Mouse (Mus musculus) neutrophil, adult 5-6 weeks (primary cell): ENCODE data around the gene Lrrc8a. TPM values are rescaled to one million over a fixed set of nuclear protein-coding genes. Genes with fewer than 3 reads are reported as not detected.

Experiments used
- ATAC-seq: fragments of 151-379, 151-347 bp; 2 replicates; pipeline ENCODE4 v1.8.0; 2017; ENCODE audit warnings: mild to moderate bottlenecking, moderate TSS enrichment; ENCODE audit not compliant: insufficient number of reproducible peaks, poor library complexity, low FRiP score, severe bottlenecking; ENCODE audit errors: extremely low read depth
- total RNA-seq: library from RNA; stranded (forward); fragments of 200-1000 nt; gene quantifications from 2 replicates; pipeline ENCODE4 v1.2.3, GENCODE M21; 2017

The Lrrc8a gene
- total RNA-seq, 1 experiment from 2014 or later = 20.7 TPM

DNA sequence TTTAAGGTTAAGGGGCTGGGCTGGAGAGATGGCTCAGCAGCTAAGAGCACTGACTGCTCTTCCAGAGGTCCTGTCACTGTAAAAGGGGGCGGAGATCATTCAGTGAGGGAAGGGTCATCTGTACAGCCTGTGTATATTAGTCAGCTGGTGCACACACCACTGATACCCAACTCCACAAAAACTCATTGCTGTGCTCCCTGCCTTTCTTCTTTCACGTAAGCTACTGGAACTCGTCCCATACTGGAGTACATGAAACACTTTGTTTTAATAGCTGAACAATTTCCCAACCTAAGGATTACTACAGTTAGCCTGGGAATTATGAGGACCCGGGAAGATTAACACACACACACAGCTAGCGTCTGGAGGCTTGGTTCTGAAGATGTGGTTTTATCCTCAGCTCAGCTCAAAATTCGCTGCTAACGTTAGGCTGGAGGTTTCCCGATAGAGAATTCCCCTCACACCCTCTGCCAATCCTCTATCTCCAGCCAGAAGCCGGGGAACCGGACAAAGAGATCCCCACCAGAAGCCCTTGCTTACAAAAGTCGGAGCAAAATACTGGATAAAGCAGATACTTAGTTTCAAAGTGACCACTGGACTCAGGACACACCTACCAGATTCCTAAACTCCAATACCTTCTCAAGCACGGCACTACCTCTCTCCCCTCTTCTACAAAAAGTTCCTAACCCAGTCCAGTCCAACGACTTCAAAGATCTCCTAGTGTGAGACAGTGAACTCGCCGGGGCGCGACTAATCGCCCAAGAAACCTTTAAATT lies 903 bp upstream of the Lrrc8a start:
- no peak for ATAC-seq

DNA sequence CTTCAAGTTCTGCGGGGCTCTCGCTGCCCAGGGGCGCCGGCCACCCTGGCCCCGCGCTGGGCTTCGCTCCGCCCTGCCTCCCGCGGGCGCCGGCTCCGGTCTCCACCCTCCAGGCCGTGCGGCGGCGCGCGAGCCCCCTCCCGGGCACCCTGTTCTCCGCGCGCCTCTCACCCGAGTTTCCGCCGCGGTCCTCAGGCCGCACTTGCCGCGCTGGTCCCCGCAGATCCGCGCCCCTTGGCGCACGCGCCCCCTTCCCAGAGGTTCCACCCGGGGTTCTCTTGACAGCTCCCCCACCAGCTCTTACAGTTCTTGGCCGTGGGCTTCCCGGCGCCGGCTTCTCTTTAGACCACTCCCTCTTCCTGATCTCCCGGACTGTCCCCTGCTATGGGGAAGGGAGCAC lies 366 bp downstream of the Lrrc8a start:
- no peak for ATAC-seq

DNA sequence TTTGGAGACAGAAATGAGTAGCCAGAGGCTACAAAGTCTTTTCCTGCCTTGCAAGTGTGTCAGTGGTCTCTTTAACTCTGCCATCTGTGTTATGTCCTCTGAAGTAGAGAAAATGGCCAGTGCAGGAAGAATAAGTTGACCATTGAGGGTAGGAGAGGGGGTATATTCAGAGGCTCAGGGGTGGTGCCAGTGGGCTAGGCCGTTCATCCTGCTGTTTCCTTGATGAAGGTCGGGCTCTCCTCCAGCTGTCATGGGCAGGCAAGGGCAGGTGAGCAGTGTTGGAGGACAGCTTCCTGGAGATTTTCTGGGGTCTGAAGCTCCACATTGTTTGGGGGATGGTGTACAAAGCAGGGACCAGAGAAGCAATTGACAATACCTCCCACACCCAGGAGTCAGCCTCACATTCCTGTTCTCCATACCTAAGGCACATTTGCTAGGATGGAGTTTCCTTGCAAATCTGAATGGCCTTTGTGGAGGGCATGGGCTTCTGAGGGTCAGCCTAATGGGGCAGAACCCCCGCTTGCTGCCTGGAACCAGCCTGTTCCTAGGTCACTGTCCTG lies 1.5 kb downstream of the Lrrc8a start:
- ATAC-seq = no peak

DNA sequence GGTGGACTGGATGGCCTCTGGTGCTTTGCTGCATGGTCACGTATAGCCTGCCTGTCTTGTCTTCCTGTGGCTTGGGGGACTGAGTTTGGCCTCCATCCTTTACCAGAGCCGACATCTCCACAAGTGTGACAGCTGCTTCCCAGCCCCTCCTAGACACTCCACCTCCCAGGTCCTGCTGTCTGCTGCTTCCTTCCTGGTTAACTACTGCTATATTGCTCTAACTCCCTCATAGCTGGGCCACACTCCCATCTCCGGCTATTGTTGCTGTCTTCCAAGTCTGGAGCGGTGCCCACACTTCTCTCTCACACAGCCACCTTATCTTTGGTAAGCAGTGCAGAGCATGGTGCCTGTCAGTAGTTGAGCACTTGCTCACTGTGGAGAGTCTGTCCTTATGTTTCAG lies 2.3 kb downstream of the Lrrc8a start:
- ATAC-seq = no peak

DNA sequence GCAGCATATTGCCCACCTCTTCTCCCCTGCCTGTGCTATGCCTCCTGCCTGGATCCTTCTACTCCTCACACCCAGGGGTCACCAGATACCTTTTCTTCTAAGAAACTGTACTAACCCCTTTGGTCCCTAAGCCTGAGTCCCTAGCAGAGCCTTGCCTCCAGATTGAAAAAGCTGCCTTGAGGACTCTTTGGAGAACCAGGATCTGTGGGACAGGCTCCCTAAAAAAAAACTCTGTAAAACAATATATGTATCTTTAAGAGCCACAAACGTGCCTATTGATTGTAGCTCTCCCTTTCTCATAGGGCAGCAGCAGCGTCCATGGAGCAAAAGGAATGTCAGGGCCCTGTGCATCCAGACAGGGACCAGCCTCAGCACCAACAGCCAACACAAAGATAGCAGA lies 2.8 kb downstream of the Lrrc8a start, which contains the start of gene Gm28035:
Gm28035 (plus strand) TSS at position 301 of the 400 bp plus-strand sequence.
- ATAC-seq = no peak

DNA sequence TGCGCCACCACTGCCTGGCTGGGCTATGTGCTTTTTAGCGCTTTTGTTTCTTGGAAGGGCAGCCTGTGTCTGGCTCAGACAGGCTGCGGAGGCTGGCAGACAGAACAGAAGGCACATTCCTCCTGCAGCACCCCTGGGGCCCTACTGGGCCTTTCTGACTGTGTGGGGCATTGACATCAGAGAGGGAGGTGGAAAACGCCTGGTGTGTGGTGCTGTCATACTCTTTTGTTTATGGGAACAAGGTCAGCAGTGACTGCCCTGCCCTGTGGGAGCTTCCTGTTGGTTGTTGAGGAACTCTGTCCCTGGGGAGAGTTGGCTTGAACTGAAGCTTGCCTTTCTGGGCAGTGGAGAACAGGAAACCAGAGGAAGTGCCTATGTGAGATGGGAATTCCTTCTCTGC lies 5.0 kb downstream of the Lrrc8a start:
- ATAC-seq = no peak

DNA sequence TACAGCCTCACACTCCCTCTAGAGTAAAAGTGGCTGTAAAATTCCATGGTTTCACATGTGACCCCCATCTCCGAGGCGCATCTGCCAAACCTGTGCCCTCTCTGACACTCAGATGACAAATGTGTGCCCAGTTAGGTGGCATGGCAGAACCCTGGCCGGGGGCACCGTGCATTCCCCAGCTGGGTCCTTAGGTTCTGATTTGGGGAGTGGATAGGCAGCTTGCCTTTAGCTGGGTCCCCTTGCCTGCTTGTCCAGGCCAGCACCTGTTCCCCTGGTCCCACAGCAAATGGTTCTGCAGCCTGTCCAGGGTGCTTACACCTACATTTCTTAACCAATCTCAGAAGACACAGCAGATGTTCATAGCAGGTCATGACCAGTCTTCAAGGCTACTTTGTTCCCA lies 5.9 kb downstream of the Lrrc8a start:
- no peak for ATAC-seq

DNA sequence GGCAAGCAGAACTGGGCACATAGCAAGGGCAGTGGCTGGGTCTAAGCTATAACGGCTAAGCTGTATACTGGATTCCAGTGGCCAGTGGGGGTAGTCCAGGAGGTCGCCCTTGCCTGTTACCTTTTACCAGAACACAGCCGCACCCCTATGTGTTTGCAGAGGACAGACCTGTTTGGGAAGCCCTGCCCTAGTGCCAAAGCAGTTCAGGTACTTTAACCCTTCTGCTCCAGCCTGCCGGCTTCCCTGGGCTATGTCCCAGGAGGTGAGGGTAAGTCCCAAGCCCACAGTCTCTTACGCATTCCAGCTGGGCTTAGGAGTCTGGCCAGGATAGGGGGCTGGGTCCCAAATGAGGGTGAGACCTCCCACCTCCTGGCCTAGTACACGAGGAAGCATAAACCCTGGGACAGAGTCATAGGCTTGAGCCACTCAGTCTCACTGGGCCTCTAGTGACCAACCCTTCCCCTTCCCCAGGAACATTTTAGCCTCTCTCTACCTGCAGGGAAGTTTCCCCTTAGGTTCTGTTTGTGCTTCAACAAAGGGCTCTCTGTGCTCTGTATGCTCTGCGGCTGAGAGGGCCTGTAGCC lies 7.2 kb downstream of the Lrrc8a start:
- ATAC-seq = no peak

DNA sequence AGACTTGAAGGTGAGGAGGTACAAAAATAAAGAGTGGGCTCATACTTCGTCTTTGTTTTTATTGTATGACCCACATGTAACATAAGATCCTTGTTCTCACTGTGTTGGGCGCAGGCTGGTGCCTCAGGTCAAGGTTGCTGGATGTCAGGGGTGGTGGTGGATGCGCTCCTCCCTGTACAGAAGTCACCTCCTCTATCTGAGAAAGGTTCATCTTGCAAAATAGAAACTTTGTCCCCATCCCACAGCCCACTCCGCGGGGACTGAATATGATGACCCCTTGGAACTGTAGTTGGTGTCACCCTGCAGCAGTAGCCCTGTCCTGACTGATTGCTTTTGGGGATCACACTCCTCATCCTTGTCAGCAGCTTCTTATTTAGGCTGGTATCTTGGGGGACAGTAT lies 9.5 kb downstream of the Lrrc8a start:
- ATAC-seq = no peak

DNA sequence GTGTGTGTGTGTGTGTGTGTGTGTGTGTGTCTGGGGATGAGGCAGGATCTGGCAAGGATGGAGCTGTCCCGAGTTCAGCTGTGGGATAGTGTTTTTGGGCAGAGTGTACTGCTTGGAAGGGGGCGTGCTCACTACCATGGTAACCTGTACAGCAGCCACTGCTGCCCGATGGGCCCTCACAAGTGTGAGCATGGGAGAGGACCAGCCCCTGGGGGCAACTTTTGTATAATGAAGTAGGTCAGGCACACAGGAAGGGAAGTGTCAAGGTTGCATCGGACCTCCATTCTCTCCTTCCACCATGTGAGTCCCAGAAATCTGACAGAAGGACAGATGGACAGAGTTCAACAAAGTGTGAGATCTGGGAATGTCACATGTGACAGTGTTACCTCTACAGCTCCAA lies 10.2 kb downstream of the Lrrc8a start:
- ATAC-seq = no peak

DNA sequence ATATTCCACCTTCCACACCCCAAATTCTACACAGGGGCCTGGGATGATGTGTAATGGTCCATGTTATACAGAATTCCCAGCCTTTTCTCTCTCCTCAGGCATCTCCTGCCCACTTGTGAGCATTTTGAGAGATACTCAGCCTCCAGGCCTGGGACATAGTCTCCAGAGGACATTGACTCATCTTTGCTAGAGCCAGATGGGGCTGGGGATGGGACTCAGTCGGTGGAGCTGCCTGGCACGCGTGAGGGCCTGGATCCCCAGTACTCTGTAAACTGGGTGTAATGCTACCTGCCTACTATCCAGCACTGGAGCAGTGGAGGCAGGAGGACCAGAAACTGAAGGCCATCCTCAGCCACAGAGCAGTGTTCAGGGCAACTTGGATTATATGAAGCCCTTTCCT lies 11.7 kb downstream of the Lrrc8a start:
- no peak for ATAC-seq

DNA sequence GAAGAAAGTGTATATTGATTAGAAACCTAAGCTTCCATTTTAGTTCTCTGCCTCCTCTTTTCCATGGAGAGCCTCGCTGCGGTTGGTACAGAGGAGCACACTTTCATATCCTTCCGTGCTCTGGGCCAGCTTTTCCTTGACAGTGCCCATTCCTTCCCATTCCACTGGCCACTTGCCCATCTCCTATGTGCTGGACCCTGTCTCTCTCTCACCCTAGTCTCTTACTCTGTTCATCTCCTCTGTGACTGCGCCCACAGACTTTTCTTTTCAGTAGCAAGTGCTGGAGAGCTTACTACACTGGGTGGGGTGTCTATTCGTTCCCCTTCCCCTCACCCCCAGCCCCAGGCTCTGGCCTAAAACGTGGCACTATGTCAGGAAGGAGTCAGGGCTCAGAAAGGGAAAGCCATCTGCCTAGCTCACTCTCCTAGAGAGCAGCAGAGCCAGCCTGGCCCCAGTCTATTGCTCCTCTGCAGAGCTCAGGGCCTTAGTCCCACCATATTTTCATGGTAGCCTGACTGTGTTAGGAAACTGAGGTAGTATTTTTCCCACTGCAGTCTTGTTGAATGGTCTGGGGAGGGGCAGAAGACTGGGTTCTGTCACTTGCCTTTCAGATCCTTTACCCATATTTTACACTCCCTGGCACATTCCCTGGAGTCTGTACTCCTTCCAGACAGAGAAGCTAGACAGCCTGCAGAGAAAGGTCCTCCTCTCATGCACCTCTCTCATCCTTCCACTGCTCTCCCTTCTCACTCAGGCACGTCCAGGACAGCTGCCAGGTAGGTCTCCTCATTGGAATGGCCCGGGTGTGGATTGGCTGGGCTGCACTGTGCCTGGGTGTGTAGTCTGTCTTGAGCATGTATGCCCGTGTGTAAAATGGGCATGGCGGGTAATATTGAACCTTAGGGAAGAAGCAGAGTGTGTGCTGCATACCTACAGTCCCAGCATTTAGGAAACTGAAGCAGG lies 12.9 kb downstream of the Lrrc8a start:
- no peak for ATAC-seq

DNA sequence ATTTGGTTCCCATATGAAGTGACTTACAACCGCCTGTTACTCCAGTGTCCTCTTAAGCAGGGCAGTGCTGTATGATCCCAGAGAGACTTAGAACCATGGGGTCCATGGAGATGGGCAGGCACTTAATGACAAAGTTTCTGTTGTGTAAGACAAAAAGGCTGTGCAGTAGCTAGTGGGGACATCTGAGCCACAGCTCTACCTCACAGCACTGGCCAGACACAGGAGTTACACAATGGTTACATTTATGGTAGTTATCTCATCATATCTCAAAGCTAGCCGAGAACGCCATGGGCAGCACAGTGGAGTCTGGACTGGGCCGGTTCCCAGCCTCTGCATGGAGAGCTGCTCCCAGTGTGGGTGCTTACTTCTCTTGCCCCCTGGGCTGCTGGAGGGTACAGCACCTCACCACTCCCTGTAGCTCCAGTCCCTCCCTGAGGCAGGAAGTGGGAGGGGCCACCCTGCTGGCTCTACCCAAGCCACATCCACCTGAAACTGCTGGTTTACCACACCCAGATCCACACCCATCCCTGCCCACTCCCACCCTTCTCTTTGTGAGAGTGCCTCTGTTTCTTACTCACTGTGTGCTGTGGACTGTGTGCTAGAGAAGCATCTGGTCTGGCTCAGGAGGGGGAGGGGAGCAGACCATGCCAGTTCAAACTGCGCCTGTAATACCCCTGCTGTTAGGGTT lies 14.0 kb downstream of the Lrrc8a start:
- ATAC-seq = peak; percentile 80

DNA sequence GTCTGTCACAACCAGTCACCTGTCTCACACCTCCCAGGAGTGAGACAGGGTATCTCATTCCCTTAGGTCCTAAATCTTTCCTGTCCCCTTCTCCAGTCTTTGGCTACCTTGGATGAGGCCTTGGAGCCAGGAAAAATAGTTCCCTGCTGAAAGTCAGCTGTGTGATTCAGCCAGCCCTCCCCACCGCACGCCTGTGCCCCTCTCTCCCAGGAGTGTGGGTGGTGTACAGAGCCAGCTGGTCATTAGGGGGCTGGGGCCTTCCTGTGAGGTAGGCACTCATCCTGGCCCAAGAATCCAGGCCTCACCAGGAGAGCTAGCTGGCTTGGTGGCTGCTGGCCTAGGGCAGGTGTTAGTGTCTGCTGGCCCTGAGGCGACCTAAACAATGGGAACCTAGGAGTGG lies 15.0 kb downstream of the Lrrc8a start:
- no peak for ATAC-seq

DNA sequence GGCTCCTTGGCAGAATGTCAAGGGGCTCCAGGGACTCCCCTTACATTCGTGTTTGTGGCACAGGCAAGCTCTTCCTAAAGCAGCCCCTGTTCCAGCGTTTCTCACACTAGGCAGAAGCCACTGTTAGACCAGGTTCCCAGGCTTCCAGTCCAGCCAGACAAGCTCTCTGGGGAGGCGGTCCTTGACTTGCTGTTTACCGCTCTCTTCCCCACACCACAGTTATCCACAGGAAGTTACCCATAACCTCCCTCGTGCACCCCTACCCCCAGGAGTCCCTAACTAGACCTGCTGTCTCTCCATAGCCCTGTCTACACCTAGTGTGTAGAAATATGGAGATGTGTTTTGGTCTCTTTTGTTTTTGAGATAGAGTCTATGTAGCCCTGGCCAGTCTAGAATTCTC lies 16.3 kb downstream of the Lrrc8a start:
- ATAC-seq = no peak

DNA sequence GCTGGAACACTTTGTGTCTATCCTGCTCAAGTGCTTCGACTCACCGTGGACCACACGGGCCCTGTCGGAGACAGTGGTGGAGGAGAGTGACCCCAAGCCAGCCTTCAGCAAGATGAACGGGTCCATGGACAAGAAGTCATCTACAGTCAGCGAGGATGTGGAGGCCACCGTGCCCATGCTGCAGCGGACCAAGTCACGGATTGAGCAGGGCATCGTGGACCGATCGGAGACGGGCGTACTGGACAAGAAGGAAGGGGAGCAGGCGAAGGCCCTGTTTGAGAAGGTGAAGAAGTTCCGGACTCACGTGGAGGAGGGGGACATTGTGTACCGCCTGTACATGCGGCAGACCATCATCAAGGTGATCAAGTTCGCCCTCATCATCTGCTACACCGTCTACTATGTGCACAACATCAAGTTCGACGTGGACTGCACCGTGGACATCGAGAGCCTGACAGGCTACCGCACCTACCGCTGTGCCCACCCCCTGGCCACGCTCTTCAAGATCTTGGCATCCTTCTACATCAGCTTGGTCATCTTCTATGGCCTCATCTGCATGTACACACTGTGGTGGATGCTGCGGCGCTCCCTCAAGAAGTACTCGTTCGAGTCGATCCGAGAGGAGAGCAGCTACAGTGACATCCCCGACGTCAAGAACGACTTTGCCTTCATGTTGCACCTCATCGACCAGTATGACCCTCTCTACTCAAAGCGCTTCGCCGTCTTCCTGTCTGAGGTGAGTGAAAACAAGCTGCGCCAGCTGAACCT lies 18.3 kb downstream of the Lrrc8a start:
- ATAC-seq = no peak

DNA sequence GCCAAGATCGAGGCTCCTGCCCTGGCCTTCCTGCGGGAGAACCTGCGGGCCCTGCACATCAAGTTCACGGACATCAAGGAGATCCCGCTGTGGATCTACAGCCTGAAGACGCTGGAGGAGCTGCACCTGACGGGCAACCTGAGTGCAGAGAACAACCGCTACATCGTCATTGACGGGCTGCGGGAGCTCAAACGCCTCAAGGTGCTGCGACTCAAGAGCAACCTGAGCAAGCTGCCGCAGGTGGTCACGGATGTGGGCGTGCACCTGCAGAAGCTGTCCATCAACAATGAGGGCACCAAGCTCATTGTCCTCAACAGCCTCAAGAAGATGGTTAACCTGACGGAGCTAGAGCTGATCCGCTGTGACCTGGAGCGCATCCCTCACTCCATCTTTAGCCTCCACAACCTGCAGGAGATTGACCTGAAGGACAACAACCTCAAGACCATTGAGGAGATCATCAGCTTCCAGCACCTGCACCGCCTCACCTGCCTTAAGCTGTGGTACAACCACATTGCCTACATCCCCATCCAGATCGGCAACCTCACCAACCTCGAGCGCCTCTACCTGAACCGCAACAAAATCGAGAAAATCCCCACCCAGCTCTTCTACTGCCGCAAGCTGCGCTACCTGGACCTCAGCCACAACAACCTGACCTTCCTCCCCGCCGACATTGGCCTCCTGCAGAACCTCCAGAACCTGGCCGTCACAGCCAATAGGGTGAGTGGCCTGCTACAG lies 19.3 kb downstream of the Lrrc8a start:
- ATAC-seq = no peak
